Mouse (Mus musculus) left cerebral cortex, adult 11 months (tissue): ENCODE measurements at regions not wholly inside any gene's neighbourhood (a gene's known extent, or its start where the extent isn't known, plus 50 kb on each side); places are given as distances from the start of the nearest gene placed in this dataset.

Experiments
- DNase-seq: peaks from one replicate; pipeline ENCODE4 v3.0.0; 2022; ENCODE audit warnings: low spot score

DNA sequence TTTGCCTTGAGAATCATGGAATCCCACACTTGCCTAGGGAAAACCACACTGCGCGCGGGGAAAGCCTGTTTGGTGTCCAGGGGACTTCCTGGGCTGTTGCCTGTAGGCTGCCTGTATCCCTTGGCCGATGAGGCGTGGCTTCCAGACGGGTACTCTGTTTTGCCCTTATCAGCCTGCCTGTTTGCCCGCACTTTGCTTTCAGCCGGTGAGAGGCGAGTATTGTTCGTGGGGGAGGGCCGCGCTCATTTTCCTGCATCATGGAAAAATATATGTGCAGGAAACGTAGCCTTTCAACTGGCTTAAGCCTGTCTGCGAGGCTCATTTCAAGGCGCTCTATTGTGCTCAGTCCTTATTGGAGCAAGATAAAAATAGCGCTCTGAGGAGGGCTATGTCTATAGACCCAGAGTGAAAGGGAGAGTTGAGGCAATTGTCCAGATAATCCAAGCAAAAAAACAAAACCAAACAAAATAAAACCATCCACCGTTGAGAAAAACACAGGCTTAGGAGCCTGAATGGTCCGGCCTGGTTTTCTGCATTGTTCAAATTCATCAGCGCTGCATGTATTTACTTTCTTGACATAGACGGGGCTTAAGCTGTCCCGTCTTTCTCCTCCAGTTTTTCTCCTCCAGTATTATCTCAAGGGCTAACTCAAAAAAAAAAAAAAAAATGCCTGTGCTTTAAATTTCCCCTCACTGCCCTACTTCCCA, 67.9 kb downstream of the Klf5 start:
- DNase-seq: no peak

DNA sequence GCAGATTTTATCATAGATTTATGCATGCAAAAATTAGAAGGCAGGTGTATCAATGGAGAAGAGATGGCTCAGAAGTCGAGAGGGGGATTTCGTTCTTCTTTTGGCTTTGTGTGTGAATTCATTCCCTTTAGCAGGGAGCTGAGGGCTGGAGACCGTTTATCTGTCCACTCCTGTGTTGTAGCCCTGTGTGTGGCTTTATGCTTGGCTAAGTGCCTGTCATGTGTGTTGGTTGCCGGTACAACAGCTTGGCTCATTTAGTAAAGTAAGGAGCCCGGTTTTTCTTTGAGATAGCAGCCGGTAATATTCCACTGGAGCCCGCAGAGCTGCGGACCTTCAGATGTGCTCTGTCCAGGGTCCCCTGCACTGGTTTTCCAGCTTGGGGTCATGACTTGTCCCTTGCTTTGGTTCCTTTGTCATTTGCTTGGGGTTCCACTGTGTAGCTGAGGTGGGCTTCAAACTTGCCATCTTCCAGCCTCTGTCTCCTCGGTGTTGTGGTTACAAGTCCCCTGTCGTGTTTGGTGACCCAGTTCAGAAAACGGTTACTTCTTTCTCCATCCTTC, 68.6 kb downstream of the Klf5 start:
- no peak for DNase-seq

DNA sequence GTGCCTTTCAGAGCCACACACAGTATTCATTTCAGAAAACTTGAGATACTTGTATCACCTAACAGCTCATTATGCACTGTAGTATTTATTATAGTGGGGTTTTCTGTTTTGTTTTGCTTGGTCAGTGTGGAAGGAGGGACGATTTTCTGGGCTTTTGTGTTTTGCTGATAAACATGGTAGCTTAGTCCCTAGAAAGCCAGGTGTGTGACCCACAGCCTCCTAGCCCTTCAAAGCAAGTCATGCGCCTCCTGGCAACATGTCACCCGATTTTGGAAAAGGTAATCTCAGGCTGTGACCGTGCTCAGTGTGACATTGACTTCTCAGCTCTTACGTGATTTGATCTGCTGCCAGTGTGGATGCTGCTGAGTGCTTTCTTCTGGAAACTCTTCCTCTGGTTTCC, 70.9 kb downstream of the Klf5 start:
- no peak for DNase-seq

DNA sequence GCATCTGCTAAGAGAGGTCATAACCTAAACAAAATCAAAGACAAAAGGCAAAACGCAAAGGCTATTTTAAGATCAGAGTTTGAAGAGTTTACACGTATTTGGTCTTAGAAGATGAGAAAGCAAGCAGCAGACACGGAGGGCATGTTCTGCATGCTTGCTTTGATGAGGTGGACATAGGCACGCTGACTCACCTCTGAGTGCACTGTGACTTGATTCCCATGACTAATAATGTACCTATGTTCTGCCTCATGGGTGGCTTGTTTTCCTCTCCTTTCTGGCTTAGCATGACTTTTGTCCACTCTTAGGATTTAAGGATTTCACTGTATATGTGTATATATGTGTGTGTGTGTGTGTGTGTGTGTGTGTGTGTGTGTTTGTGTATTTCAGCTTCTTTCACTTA, 75.2 kb downstream of the Klf5 start:
- DNase-seq: no peak

DNA sequence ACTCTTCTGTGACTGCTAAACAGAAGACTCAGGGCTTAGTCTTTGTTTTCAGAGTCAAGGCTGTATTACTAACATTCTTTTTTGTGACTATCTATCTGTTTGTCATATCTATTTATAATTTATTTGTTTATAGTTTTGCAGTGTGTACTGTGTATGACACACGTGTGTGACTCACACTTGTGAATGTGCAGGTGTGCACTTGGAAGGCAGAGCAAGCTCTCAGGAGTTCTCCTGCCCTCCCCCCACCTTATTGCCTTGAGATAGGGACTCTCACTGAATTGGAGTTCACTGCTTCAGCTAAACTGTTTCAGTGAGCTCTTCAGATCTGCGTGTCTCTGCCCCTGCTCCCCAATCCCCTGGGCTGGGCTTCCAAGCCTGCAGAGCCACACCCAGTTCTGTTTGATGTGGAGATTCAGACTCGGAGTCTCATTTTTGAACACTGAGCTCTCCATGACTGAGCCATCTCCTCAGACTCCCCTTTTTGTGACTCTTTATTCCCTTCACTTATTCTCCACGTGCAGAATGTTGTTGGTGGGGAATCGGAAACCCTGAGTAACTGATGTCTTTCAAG, 76.6 kb downstream of the Klf5 start:
- no peak for DNase-seq

DNA sequence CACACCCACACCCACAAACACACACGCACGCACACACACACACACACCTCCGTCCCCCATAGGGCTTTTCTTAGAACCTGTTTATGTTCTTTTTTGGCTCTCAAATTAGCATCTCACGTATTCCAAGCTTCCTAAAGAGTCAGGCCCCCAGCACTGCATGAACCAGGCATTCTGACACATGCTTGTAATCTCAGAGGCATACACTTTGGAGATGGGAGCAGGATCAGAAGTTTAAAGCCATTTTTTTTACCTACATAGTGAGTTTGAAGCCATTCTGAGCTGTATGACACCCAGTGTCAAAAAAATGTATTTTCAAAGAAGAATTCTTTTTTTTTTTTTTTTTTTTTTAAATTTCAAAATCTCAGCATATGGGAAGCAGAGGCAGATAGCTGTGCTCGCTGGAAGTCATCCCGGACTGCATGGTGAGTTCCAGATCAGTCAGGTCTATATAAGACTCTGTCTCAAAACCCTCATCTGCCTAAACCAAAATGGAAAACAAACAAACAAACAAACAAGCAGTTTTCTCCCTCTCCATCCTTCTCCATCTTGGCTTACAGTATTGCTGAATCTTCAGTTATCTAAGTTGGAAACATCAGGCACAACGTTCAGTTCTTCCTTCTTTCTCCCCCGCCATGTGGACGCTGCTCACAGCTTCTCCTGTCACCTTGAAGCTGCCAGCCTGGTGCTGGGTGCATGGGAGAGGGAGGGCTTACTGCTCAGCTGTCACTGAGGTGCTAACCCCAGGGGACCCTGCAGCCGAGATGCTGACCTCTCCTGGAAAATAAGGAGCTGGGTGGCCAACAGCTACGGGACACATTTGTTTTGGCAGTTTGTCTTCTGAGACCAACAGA, 78.4 kb downstream of the Klf5 start:
- DNase-seq: no peak

DNA sequence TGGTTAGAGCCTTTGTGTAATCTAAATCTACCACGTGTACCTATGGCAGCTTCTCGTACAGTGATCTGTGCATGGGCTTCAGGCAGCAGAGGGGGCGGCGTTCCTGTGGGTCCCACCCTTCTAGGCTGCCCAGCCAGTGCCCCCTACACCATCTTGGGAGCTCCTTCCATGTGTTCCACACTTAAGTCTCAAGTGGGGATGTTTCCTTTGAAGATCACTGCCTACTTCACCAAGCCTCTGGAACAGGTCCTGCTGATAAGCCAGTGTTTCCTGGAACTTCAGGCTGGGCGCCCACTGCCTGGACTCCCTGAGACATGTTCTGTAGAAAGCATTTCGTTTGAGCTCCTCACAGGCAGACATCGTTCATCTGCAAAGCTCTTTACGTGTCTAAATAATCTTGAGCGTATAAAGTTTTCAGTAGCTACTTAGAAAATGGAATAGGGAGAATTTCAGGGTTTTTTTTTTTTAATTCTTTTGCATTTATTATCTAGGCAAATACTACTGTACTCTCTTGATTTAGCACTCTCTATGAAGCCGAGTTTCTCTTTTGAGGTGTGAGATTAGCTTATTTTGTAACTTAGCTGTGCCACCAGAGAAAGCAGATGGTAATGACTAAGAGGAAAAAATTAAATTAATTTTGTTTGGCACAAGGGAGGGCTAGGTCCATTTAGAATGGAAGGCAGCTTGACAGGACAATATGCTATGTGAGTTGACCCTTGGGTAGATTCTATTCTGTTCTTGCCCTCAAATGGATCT, 82.9 kb downstream of the Klf5 start:
- DNase-seq: no peak

DNA sequence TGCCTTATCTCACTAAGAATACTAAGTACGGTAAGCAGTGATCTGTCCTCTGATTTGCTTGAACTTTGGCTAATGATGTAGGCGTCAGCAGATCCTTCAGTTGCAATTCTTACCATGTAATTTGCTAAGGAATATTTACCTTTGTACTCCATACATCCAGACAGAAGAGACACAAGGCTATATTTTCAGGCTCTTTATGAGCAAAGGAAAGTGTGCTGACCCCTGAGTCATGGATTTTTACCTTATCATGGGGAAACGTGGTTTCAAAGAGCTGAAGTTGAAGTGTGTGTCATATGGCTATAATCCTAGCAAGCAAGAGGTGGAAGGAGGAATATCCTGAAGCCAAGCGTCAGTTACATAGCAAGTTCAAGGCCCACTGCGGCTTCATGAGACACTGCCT, 83.6 kb downstream of the Klf5 start:
- DNase-seq: no peak

DNA sequence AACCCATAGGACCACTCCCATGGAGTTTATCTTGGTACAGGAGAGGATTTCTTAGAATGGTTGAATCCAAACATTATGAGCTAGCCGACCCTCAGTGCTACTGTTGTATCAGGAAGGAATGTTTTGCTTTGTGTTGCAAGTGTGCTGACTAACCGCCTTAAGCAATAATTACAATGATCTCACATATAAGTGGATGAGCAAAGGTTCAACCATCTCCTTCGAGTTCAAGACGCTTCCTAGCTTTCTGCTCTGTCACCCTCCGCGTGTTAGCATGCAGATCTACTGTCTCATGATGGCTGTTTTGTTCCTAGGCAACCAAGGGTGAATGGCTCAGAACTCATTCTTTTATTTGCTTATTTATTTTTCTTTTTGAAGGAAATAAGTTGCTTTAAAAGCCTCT, 84.7 kb downstream of the Klf5 start:
- no peak for DNase-seq

DNA sequence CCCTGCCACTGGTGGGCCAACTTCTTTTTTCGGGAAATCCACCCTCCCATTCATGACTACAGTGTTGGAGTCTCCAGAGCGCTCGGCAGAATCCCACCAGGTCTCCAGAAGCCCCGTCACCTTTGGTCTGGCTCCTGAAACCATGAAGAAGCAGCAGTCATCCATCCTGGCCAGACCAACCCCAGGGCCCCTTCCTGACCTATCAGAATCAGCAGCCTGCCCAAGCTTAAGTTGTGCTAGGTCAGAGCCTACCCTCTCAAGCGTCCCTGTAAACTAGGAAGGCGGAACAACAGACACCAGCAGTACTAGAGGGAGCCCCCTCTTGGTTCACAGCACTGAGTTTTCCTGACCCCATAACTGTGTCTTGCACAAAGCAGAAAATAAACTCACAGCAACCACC, 89.1 kb downstream of the Klf5 start:
- DNase-seq: no peak

DNA sequence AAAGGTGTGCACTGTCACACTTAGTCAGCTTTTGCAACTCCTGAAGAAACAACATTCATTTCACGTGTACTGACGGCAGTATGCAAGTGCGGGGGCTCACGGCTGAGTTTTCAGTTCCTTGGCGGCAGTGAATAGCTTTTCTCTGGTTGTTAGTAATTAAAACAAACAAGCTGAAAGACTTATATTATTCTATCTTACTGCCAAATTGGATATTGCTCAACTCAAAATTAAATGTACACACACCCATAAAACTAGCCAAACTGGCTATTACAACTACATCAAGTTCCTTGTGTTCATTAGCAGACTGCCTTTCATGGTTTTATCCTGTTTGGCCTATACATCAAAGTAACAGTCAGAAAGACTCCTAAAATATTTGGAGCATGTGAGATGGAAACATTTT, 90.8 kb downstream of the Klf5 start:
- DNase-seq: no peak

DNA sequence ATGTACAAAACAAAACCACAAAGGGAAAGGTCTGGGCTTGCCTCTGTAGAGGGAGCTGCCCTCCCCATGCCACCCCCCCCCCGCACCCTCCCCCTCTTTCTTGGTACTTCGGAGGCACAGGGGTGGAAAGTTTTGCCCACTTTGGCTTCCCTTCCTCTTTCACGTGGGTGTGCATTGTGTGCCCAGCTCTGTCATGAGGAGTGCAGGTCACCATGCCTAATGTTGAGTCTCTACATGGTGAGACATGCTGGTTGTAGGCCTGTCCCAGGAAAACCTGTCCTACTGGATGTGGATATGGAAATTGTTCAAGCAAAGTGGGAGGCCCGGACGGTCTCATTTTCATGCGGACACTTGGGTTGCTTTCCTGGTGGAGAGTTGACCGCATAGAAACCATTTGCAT, 93.2 kb downstream of the Klf5 start:
- DNase-seq: no peak

DNA sequence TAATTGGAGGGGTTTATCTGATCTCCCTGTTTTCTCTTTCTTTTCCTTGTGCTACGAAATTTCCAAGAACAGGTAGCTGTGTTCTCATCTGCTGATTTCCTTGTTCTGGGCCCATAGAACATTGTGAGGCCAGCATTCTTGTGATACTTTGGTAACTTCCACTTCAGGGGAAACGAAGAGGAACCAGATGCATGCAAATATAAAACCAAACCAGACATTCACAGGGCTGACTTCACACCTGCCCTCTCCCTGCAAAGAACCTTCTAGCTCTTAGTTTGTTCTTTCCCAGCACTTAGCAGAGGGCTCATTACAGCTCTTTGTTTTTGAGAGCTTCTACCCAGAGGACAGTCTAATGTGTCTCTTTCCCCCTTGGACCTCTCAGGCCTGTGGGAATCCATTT, 94.3 kb downstream of the Klf5 start:
- no peak for DNase-seq

DNA sequence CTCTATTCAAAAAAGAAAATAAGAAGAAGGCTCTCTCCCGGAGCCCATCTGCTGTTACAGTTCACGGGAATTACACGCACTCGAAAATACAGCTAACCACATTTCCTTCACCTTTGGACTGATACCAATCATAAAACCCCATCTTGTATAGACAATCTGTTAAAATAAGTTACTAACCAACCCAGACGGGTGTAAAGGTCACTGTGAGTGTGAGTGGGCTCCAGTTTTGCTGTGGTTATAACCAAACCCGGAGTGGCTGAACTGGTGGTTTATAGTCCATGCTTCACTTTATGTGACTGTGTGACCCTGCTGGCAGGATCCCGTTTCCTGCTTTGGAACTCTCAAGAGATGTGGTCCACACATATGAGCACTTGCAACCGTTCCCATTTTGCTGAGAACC, 95.1 kb downstream of the Klf5 start:
- no peak for DNase-seq

DNA sequence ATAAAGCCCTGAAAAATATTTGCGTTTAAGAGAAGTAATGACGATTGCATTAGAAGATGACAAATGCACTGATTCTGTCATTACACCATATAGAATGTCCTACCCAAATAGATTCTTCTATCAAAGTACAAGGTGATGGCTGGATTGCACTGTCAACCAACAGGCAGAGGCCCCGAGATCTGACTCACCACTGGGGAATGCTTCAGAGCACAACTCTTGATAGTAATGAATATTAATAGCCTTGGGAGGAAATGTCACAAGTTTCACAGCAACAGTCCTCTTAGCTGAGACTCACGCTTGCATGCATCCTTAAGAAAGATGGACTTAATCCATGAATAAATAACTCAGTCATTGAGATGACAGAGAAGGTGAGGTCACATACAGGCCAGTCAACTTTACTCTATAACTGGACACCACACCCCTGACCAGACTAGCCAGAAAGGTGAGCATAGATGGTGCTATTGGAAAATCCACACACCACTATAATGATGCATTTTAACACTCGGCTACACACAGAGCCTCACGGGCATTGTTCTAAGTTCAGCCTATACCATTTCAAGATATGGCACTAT, 104.8 kb downstream of the Klf5 start:
- DNase-seq: no peak

DNA sequence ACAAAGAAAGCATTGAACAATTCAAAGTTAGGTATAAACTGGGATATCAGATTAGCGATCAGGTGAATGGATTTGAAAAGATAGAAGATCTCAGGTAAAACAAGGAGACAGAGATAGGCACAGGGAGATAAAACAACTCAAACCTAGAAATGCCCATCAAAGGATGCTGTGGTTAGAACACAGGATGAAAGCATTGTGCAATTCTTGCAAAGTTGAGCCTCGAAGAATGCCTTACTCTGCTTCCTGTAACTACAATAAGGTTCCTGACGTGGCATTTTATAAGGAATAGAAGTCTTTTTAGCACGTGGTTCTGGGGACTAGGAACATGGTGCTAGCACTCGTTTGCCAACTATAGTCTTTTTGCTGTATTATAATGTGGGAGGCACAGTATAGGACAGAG, 106.7 kb downstream of the Klf5 start:
- no peak for DNase-seq

DNA sequence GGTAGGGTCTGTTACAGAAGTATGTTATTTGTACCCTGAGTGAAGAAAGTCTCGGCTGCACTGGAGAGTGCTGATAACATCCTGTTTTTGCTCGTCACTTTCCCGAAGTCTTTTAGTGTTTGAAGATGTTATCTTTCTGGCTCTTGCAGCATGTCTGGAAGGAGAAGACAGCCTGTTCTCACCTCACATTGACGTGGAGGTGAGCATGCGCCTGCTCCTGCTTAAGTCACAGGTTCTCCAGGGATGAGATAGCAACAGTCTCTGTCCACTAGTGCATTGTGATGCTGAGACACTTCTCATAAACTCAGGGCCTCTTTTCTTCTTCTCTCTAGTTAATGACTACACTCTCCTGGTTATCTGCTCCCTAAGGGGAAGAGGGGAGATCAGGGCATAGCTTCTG, 113.3 kb downstream of the Klf5 start:
- no peak for DNase-seq

DNA sequence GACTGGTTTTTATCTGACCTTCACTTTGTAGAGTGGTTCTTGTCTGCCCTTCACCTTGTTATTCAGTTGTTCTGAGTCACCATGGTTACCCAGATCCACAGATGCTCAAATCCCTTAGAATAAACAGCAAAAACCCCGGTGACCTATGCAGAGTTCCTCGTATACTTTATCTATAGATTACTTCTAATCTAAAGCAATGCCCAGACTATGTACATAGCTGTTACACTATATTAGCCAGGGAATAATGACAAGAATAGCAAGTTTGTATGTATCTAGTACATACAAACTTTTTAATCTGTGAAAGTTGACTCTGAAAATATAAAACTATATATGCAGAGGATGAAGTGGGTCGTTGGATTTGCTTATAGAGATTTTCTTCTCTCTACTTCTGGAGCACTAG, 117.7 kb downstream of the Klf5 start:
- no peak for DNase-seq

DNA sequence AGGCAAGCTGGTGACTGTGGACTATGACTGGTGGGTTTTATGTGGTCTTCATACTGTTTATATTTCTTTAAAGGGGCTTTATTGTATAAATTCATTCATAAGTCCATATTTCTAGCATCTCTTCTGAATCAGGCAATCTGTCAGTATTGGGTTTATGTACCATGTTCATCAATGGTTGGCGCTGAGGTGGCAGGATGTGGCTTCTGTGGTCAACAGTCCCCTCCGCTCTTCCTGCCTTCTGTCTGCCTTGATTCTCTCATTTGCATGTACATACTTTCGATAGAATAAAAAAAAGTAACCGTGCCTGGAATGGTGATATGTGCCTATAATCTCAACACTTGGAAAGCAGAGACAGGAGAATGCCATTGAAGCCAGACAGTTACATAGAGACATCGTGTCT, 120.5 kb downstream of the Klf5 start:
- DNase-seq: no peak

DNA sequence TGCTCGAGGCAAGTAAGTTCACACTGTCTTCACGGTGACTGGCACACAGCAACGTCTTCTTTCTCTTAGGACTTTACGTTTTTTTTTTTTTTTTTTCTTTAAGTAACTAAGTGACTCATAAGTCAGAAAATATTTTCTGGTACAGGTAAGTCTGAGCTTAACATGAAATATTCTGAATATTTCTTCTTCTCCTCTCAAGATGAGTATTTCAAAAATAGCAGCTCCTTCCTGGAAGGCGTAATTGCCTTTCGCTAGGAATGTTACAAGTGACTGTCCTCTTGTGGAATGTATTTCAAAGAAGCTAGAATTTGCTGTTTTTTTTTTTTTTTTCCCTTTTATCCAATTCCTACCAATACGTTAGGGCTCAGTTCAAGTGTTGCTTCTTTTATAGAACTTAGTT, 124.8 kb downstream of the Klf5 start:
- no peak for DNase-seq

DNA sequence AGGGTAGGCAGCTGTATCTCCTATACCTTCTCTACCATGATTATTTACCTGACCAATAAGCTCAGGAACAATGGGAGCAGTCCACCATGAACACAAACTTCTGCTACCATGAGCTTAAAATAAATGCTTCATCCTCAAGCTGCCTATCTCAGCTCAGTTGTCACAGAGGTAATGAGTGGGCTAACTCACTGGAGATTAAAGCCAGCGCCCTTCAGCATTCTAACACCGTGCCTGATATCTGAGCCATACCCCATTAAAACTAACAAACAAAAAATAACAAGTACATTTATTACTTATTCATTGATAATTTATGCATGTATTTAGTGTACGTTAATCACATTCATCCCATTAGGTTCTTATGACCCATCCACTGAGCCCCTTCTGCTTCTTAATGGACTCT, 128.6 kb downstream of the Klf5 start:
- DNase-seq: no peak

DNA sequence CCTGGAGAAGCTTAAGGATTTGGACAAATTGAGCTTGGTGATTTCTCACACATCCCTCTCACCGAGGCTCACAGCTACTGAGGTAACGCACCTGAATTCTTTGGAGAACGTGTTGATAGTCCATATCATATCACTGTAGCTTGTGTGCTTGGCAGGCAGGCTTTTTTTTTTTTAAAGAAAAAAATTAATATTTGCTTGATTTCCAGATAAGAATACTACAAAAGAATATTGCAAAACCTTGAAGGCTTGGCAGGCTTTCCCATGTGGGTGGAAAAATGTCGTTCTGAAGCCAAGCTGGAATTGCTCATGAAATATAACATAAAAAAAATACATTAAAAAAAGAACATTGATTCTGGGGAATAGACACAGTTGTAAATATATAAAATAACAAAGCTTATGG, 131.8 kb downstream of the Klf5 start:
- no peak for DNase-seq
